Mouse (Mus musculus): Measurements from ENCODE around the gene Blnk. TPM values are rescaled to one million over a fixed set of nuclear protein-coding genes. Genes with fewer than 3 reads are reported as not detected.

Gene Blnk
- total and polyA plus RNA-seq, 3 experiments = not detected

- no peak for DNase-seq (ENCODE audit: low read depth, low spot score)
- H3K27me3 ChIP-seq (ENCODE audit: control insufficient read depth in 1 of 2, insufficient read depth in 2 of 2, low read length in 2 of 2) = no peaks in the 10 kb centered on the region; a peak in 1 of 4 replicates
- no peaks in the 10 kb centered on the region for H3K79me2 ChIP-seq (ENCODE audit: control insufficient read depth, insufficient read depth, low read length, poor library complexity)
- H3K4me3 ChIP-seq (ENCODE audit: control insufficient read depth in 1 of 2, insufficient read depth in 1 of 2, low read depth in 2 of 2, low read length in 2 of 2) = no peak overlapping the region
- H3K4me1 ChIP-seq (ENCODE audit: control insufficient read depth in 1 of 2, insufficient read depth in 2 of 2, low read length in 2 of 2) = no peaks in the 10 kb centered on the region
- TF ChIP-seq SIN3A (IDR thresholded peaks at IDR 0.05; ENCODE audit: low read length) (no peak), EP300 (IDR thresholded peaks at IDR 0.05; ENCODE audit: low read depth in 1 of 2, low read length in 2 of 2) (no peak), NELFE (IDR thresholded peaks at IDR 0.05; ENCODE audit: low read depth, low read length) (no peak), UBTF (IDR thresholded peaks at IDR 0.05; ENCODE audit: borderline replicate concordance, insufficient read depth, low read depth, low read length) (no peak), USF1 (IDR thresholded peaks at IDR 0.05; ENCODE audit: low read depth, low read length) (no peak), SMC3 (IDR thresholded peaks at IDR 0.05; ENCODE audit: low read depth, low read length) (no peak), MAZ (IDR thresholded peaks at IDR 0.05; ENCODE audit: low read depth, low read length) (no peak), CTCF (IDR thresholded peaks at IDR 0.05 in 2 of 3, conservative IDR thresholded peaks at IDR 0.05 in 1 of 3; ENCODE audit: control insufficient read depth in 1 of 3, insufficient read depth in 1 of 3, low read depth in 2 of 3, low read length in 3 of 3, poor library complexity in 1 of 3, severe bottlenecking in 1 of 3) (no peak), ZMIZ1 (IDR thresholded peaks at IDR 0.05; ENCODE audit: low read depth, low read length) (no peak), GABPA (IDR thresholded peaks at IDR 0.05; ENCODE audit: low read depth, low read length) (no peak), KAT2A (conservative IDR thresholded peaks at IDR 0.05; ENCODE audit: low read depth, low read length) (no peak), ETS1 (IDR thresholded peaks at IDR 0.05; ENCODE audit: low read depth, low read length) (no peak)
- no peak overlapping the region for H3K27ac ChIP-seq (ENCODE audit: control insufficient read depth, low read depth, low read length)
- no peaks in the 10 kb centered on the region for H3K36me3 ChIP-seq (ENCODE audit: control insufficient read depth in 1 of 2, insufficient read depth in 2 of 2, low read length in 2 of 2)
- no peak overlapping the region for H3K9ac ChIP-seq (ENCODE audit: control insufficient read depth, low read depth, low read length, poor library complexity, severe bottlenecking)
- no peaks in the 10 kb centered on the region for H3K9me3 ChIP-seq (replicated peaks; ENCODE audit: insufficient read depth, low read length)
Observed at GRCm38 (mm10) chr19:41007733-41008132, 13.4 kb upstream of the Blnk start.

- no peak overlapping the region for H3K27ac ChIP-seq (ENCODE audit: control insufficient read depth, low read depth, low read length)
Observed at GRCm38 (mm10) chr19:41007326-41007725, 13.0 kb upstream of the Blnk start.

GRCm38 (mm10) chr19:41006621-41007020 is 12.3 kb upstream of the Blnk start:
- H3K27me3 ChIP-seq (ENCODE audit: control insufficient read depth in 1 of 2, insufficient read depth in 2 of 2, low read length in 2 of 2) = no peaks in the 10 kb centered on the region; a peak in 1 of 4 replicates
- TF ChIP-seq USF1 (IDR thresholded peaks at IDR 0.05; ENCODE audit: low read depth, low read length) (no peak), ZKSCAN1 (IDR thresholded peaks at IDR 0.05; ENCODE audit: low read depth, low read length) (no peak), EP300 (IDR thresholded peaks at IDR 0.05; ENCODE audit: low read depth in 1 of 2, low read length in 2 of 2) (no peak), CHD2 (IDR thresholded peaks at IDR 0.05; ENCODE audit: low read length) (no peak), RAD21 (IDR thresholded peaks at IDR 0.05; ENCODE audit: low read depth, low read length) (no peak), RCOR1 (IDR thresholded peaks at IDR 0.05; ENCODE audit: low read depth, low read length) (no peak), POLR2AphosphoS2 (IDR thresholded peaks at IDR 0.05; ENCODE audit: low read length) (no peak), JUND (IDR thresholded peaks at IDR 0.05; ENCODE audit: low read depth, low read length) (no peak), ELF1 (IDR thresholded peaks at IDR 0.05; ENCODE audit: low read depth, low read length) (no peak), MAZ (IDR thresholded peaks at IDR 0.05; ENCODE audit: low read depth, low read length) (no peak), ZC3H11A (IDR thresholded peaks at IDR 0.05; ENCODE audit: low read depth, low read length) (no peak), SMC3 (IDR thresholded peaks at IDR 0.05; ENCODE audit: low read depth, low read length) (no peak), CTCF (IDR thresholded peaks at IDR 0.05 in 2 of 3, conservative IDR thresholded peaks at IDR 0.05 in 1 of 3; ENCODE audit: control insufficient read depth in 1 of 3, insufficient read depth in 1 of 3, low read depth in 2 of 3, low read length in 3 of 3, poor library complexity in 1 of 3, severe bottlenecking in 1 of 3) (no peak)
- H3K36me3 ChIP-seq (ENCODE audit: control insufficient read depth in 1 of 2, insufficient read depth in 2 of 2, low read length in 2 of 2) = no peaks in the 10 kb centered on the region
- no peaks in the 10 kb centered on the region for H3K9me3 ChIP-seq (replicated peaks; ENCODE audit: insufficient read depth, low read length)
- H3K79me2 ChIP-seq (ENCODE audit: control insufficient read depth, insufficient read depth, low read length, poor library complexity) = no peaks in the 10 kb centered on the region
- H3K9ac ChIP-seq (ENCODE audit: control insufficient read depth, low read depth, low read length, poor library complexity, severe bottlenecking) = no peak overlapping the region
- H3K4me1 ChIP-seq (ENCODE audit: control insufficient read depth in 1 of 2, insufficient read depth in 2 of 2, low read length in 2 of 2) = no peaks in the 10 kb centered on the region
- no peak overlapping the region for H3K27ac ChIP-seq (ENCODE audit: control insufficient read depth, low read depth, low read length)
- DNase-seq (ENCODE audit: low read depth, low spot score) = no peak
- H3K4me3 ChIP-seq (ENCODE audit: control insufficient read depth in 1 of 2, insufficient read depth in 1 of 2, low read depth in 2 of 2, low read length in 2 of 2) = no peak overlapping the region

More at GRCm38 (mm10) chr19:41007326-41007725, 13.0 kb upstream of the Blnk start:
- Histone ChIP-seq H3K79me2 (ENCODE audit: control insufficient read depth, insufficient read depth, low read length, poor library complexity) (no peaks in the 10 kb centered on the region), H3K4me1 (ENCODE audit: control insufficient read depth in 1 of 2, insufficient read depth in 2 of 2, low read length in 2 of 2) (no peaks in the 10 kb centered on the region), H3K27me3 (ENCODE audit: control insufficient read depth in 1 of 2, insufficient read depth in 2 of 2, low read length in 2 of 2) (no peaks in the 10 kb centered on the region; a peak in 1 of 4 replicates), H3K4me3 (ENCODE audit: control insufficient read depth in 1 of 2, insufficient read depth in 1 of 2, low read depth in 2 of 2, low read length in 2 of 2) (no peak overlapping the region), H3K36me3 (ENCODE audit: control insufficient read depth in 1 of 2, insufficient read depth in 2 of 2, low read length in 2 of 2) (no peaks in the 10 kb centered on the region), H3K9me3 (replicated peaks; ENCODE audit: insufficient read depth, low read length) (no peaks in the 10 kb centered on the region), H3K9ac (ENCODE audit: control insufficient read depth, low read depth, low read length, poor library complexity, severe bottlenecking) (no peak overlapping the region)
- TF ChIP-seq USF1 (IDR thresholded peaks at IDR 0.05; ENCODE audit: low read depth, low read length) = no peak
- no peak for TF ChIP-seq MYC (IDR thresholded peaks at IDR 0.05; ENCODE audit: low read depth, low read length)
- no peak for DNase-seq (ENCODE audit: low read depth, low spot score)
